Mouse (Mus musculus) small intestine, adult 2 months (tissue): Measurements from ENCODE around the gene Gm20388.

Experiments
- CTCF ChIP-seq: fragments of 200-500 bp; IDR thresholded peaks from 2 replicates; pipeline ENCODE4 v1.5.1; 2012; ENCODE audit warnings: low read depth, mild to moderate bottlenecking, control low read depth, inconsistent platforms, low read length, moderate library complexity, mixed read lengths; ENCODE audit not compliant: insufficient replicate concordance, insufficient read length; ENCODE audit errors: extremely low read depth
- POLR2A ChIP-seq: fragments of 200-500 bp; IDR thresholded peaks from 2 replicates; pipeline ENCODE4 v1.6.1; 2012; ENCODE audit warnings: low read depth, mild to moderate bottlenecking, control low read depth, inconsistent platforms, low read length, moderate library complexity

DNA sequence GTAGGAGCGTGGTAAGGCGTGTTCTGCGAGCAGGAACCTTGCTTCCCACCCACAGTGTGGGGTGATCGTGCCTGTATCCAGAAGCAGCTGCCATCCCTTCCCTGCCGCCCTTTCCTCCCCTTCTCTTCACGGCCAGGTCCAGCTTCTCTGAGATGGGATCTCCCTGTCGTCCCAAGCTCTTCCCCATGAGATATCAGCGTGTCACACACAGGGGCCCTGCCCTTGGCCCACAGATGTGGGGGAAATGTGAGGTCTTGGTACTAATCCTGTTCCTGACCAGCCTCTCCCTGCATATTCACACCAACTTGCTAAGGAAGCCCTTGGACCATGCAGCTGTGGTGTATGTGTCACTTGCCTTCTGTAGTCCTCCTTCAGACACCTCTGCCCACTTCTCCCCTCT is 2377.1 kb downstream of the Gm20388 start:
- TF ChIP-seq CTCF, result no peak
- no peak for TF ChIP-seq POLR2A
